Mouse (Mus musculus): ENCODE results near the gene Ift20. TPM values are rescaled to one million over a fixed set of nuclear protein-coding genes. Genes with fewer than 3 reads are reported as not detected.

Gene Ift20
- 10 to 100 TPM; 37.6 to 40.6 TPM for total RNA-seq (2021)
- polyA plus RNA-seq (2012; rRNA removed) = 34.6 and 39.4 TPM in 2 replicates
- long read RNA-seq, transcript Ift20-202 (5 exons, 582 nt) = minor isoform, 8 of 52 reads
- long read RNA-seq, transcript Ift20-203 (6 exons, 1,141 nt) = major isoform, 32 of 52 reads
- long read RNA-seq, partial matches to known transcripts = 0 of 52 reads
- long read RNA-seq, other reads (novel, unspliced or antisense) = 9 of 52 reads

- TF ChIP-seq CTCF (IDR thresholded peaks at IDR 0.05) (no peak), POLR2A (IDR thresholded peaks at IDR 0.05; ENCODE audit: insufficient read depth, low read depth, low read length) (peak; percentile 86), EP300 (IDR thresholded peaks at IDR 0.05; ENCODE audit: insufficient read depth, low read depth, low read length) (peak; percentile 64)
- intact Hi-C loops (cut with DNase I) = loop anchor here (1.0 to 2.0 kb wide), 2 partner anchors 15 to 24 kb away; partner anchors contain the start of genes Poldip2, Tmem199 and Tmem97
- H3K4me1 ChIP-seq (ENCODE audit: control insufficient read depth, insufficient read depth, low read length) = peaks cover 9% of the 10 kb centered on the region
- peaks cover 14% of the 10 kb centered on the region for H3K36me3 ChIP-seq (ENCODE audit: control insufficient read depth, insufficient read depth, low read length)
- H3K27ac ChIP-seq = peak within 1 kb of the TSS; percentile 91
- H3K9ac ChIP-seq (ENCODE audit: low read depth, low read length) = peak within 1 kb of the TSS; percentile 90
- H3K79me2 ChIP-seq (replicated peaks; ENCODE audit: control insufficient read depth, insufficient read depth, low read length) = peaks cover 9% of the 10 kb centered on the region; the same call in 1 of the 2 replicates
- WGBS = under 1% methylated on average over 52 of the region's 52 CpGs
- no peaks in the 10 kb centered on the region for H3K27me3 ChIP-seq (ENCODE audit: control insufficient read depth, insufficient read depth, low read length)
- H3K4me3 ChIP-seq = peak within 1 kb of the TSS; percentile 75
- DNase-seq = peak; percentile 95 to 98
Observed at GRCm38 (mm10) chr11:78536080-78536689, at the start of gene Ift20, which contains the start of gene Tnfaip1. Gene Ift20 (plus strand): TSS chr11:78536361. Gene Tnfaip1 (minus strand): TSS chr11:78536332.

GRCm38 (mm10) chr11:78488168-78488567 is 48.0 kb upstream of the Ift20 start:
- TF ChIP-seq POLR2A (IDR thresholded peaks at IDR 0.05; ENCODE audit: insufficient read depth, low read depth, low read length) = no peak
- TF ChIP-seq CTCF (IDR thresholded peaks at IDR 0.05) = peak; percentile 87
- peak; percentile 72; the same call in 1 of the 2 replicates for TF ChIP-seq EP300 (IDR thresholded peaks at IDR 0.05; ENCODE audit: insufficient read depth, low read depth, low read length)
- H3K36me3 ChIP-seq (ENCODE audit: control insufficient read depth, insufficient read depth, low read length) = no peaks in the 10 kb centered on the region
- intact Hi-C loops (cut with DNase I) = no loop called here

DNA sequence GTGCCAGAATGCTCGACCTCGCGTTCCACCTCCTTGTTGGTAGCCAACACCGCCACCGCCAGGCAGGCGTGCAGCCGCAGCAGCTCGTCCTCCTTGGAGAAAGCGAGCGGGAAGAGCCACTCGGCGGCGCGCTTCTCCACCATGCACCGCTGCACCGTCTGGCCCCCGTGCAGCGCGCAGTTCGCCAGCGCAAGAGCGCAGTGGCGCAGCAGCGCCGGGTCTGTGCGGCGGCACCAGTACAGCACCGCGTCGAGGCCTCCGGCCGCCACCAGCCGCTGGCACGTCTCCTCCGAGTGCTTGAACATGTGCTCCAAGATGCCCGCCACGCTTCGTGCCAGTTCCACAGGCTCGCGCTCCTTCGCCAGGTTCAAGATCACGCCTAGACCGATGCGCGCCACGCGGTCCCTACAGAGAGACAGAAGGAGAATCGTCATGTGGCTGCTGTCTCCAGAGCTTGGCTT is 45.4 kb upstream of the Ift20 start:
- intact Hi-C loops (cut with DNase I) = no loop called here
- Histone ChIP-seq H3K4me3 (no peak overlapping the region), H3K9ac (ENCODE audit: low read depth, low read length) (no peak overlapping the region), H3K27me3 (ENCODE audit: control insufficient read depth, insufficient read depth, low read length) (peaks cover 10% of the 10 kb centered on the region), H3K36me3 (ENCODE audit: control insufficient read depth, insufficient read depth, low read length) (no peaks in the 10 kb centered on the region), H3K4me1 (ENCODE audit: control insufficient read depth, insufficient read depth, low read length) (no peaks in the 10 kb centered on the region), H3K27ac (no peak overlapping the region), H3K79me2 (replicated peaks; ENCODE audit: control insufficient read depth, insufficient read depth, low read length) (no peaks in the 10 kb centered on the region)
- no peak for DNase-seq
- WGBS = 10% methylated on average over 48 of the region's 48 CpGs
- TF ChIP-seq CTCF (IDR thresholded peaks at IDR 0.05) = peak; percentile 16; the same call in 1 of the 2 replicates
- no peak for TF ChIP-seq EP300 (IDR thresholded peaks at IDR 0.05; ENCODE audit: insufficient read depth, low read depth, low read length)
- no peak for TF ChIP-seq POLR2A (IDR thresholded peaks at IDR 0.05; ENCODE audit: insufficient read depth, low read depth, low read length)

More at GRCm38 (mm10) chr11:78488168-78488567, 48.0 kb upstream of the Ift20 start:
- Histone ChIP-seq H3K27ac (no peak overlapping the region), H3K4me1 (ENCODE audit: control insufficient read depth, insufficient read depth, low read length) (no peaks in the 10 kb centered on the region), H3K9ac (ENCODE audit: low read depth, low read length) (no peak overlapping the region), H3K27me3 (ENCODE audit: control insufficient read depth, insufficient read depth, low read length) (peaks cover 9% of the 10 kb centered on the region), H3K4me3 (no peak overlapping the region), H3K79me2 (replicated peaks; ENCODE audit: control insufficient read depth, insufficient read depth, low read length) (no peaks in the 10 kb centered on the region)
- WGBS = 4% methylated on average over 8 of the region's 8 CpGs
- peak; percentile 61 to 78 for DNase-seq

GRCm38 (mm10) chr11:78495904-78496303 is 40.3 kb upstream of the Ift20 start:
- no peak for DNase-seq
- Histone ChIP-seq H3K4me1 (ENCODE audit: control insufficient read depth, insufficient read depth, low read length) (no peaks in the 10 kb centered on the region), H3K79me2 (replicated peaks; ENCODE audit: control insufficient read depth, insufficient read depth, low read length) (no peaks in the 10 kb centered on the region), H3K9ac (ENCODE audit: low read depth, low read length) (no peak overlapping the region), H3K27me3 (ENCODE audit: control insufficient read depth, insufficient read depth, low read length) (peaks cover 9% of the 10 kb centered on the region), H3K36me3 (ENCODE audit: control insufficient read depth, insufficient read depth, low read length) (no peaks in the 10 kb centered on the region), H3K4me3 (no peak overlapping the region), H3K27ac (no peak overlapping the region)
- TF ChIP-seq CTCF (IDR thresholded peaks at IDR 0.05) (no peak), EP300 (IDR thresholded peaks at IDR 0.05; ENCODE audit: insufficient read depth, low read depth, low read length) (no peak), POLR2A (IDR thresholded peaks at IDR 0.05; ENCODE audit: insufficient read depth, low read depth, low read length) (no peak)
- intact Hi-C loops (cut with DNase I) = no loop called here
- 6% methylated on average over 6 of the region's 6 CpGs for WGBS

DNA sequence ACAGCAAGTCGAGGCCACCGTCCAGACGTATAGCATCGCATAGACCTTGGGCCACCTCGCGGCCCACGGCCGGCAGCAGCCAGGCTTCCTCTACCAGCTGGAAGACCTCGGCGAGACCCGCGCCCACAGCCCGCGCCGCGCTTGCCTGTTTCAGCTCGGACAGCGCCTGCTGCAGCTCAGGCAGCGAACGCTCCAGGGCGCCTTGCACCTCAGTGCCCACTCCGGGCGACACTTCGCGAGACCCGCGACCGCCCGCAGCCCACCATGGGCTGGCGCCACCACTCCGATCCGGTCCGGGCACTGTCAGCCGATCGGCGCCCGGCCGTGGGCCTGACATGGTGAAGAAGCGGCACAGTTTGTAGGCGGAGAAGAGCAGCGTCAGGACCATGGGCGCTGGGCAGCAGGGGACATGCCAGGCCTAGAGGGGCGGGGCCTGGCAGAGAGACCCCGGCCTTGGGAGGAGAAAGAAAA is 39.1 kb upstream of the Ift20 start:
- no peaks in the 10 kb centered on the region for H3K4me1 ChIP-seq (ENCODE audit: control insufficient read depth, insufficient read depth, low read length)
- DNase-seq = peak; percentile 25 to 32
- peak overlapping the region; percentile 54 for H3K4me3 ChIP-seq
- WGBS = 1% methylated on average over 44 of the region's 44 CpGs
- intact Hi-C loops (cut with DNase I) = no loop called here
- no peaks in the 10 kb centered on the region for H3K36me3 ChIP-seq (ENCODE audit: control insufficient read depth, insufficient read depth, low read length)
- no peaks in the 10 kb centered on the region for H3K79me2 ChIP-seq (replicated peaks; ENCODE audit: control insufficient read depth, insufficient read depth, low read length)
- H3K27ac ChIP-seq = no peak overlapping the region
- TF ChIP-seq POLR2A (IDR thresholded peaks at IDR 0.05; ENCODE audit: insufficient read depth, low read depth, low read length) = no peak
- TF ChIP-seq CTCF (IDR thresholded peaks at IDR 0.05) = no peak
- no peak for TF ChIP-seq EP300 (IDR thresholded peaks at IDR 0.05; ENCODE audit: insufficient read depth, low read depth, low read length)
- peaks cover 7% of the 10 kb centered on the region for H3K27me3 ChIP-seq (ENCODE audit: control insufficient read depth, insufficient read depth, low read length)
- peak overlapping the region; percentile 47; the same call in 1 of the 2 replicates for H3K9ac ChIP-seq (ENCODE audit: low read depth, low read length)

Data from heart, adult 2 months (tissue).